Mouse (Mus musculus): ENCODE measurements around the gene Brd1.
A peak's percentile ranks its signal among the peaks of the same experiment; 100 is the strongest.
"Not testable (repeated sequence)": the region's sequence is repeated elsewhere in the genome, so short reads cannot be mapped to it uniquely, and the experiment has no call there.

Gene Brd1

GRCm38 (mm10) chr15:88733834-88734571 is at the start of gene Brd1:
TSS of gene Brd1 (minus strand) at chr15:88734233.
- DNase-seq (ENCODE audit: low spot score in 2 of 2): peak; percentile 84 to 89

- DNase-seq (ENCODE audit: low spot score in 2 of 2): not testable (repeated sequence)
These were observed 40.6 kb upstream of the Brd1 start for GRCm38 (mm10) chr15:88774630-88775029.

- DNase-seq (ENCODE audit: low spot score in 2 of 2): no peak
These were observed 34.5 kb upstream of the Brd1 start for GRCm38 (mm10) chr15:88768537-88768936.

GRCm38 (mm10) chr15:88766139-88766538 is 32.1 kb upstream of the Brd1 start:
- not testable (repeated sequence) for DNase-seq (ENCODE audit: low spot score in 2 of 2)

- no peak for DNase-seq (ENCODE audit: low spot score in 2 of 2)
These were observed 27.5 kb upstream of the Brd1 start for GRCm38 (mm10) chr15:88761551-88761950.

GRCm38 (mm10) chr15:88758061-88758460 is 24.0 kb upstream of the Brd1 start:
- no peak for DNase-seq (ENCODE audit: low spot score in 2 of 2)

- no peak for DNase-seq (ENCODE audit: low spot score in 2 of 2)
These were observed 21.7 kb upstream of the Brd1 start for GRCm38 (mm10) chr15:88755761-88756160.

- no peak for DNase-seq (ENCODE audit: low spot score in 2 of 2)
These were observed 20.9 kb upstream of the Brd1 start for GRCm38 (mm10) chr15:88754896-88755295.

GRCm38 (mm10) chr15:88752403-88752733 is 18.3 kb upstream of the Brd1 start:
- no peak for DNase-seq (ENCODE audit: low spot score in 2 of 2)

- peak; percentile 48 to 49 for DNase-seq (ENCODE audit: low spot score in 2 of 2)
These were observed 17.8 kb upstream of the Brd1 start, which contains the start of gene Zbed4 for GRCm38 (mm10) chr15:88751564-88752402. TSS of gene Zbed4 (plus strand) at chr15:88751660.

- DNase-seq (ENCODE audit: low spot score in 2 of 2): peak; percentile 99
These were observed 16.9 kb upstream of the Brd1 start for GRCm38 (mm10) chr15:88750677-88751563.

- DNase-seq (ENCODE audit: low spot score in 2 of 2): no peak
These were observed 16.0 kb upstream of the Brd1 start for GRCm38 (mm10) chr15:88750032-88750431.

GRCm38 (mm10) chr15:88749617-88750016 is 15.6 kb upstream of the Brd1 start:
- DNase-seq (ENCODE audit: low spot score in 2 of 2): not testable (repeated sequence)

- no peak for DNase-seq (ENCODE audit: low spot score in 2 of 2)
These were observed 11.9 kb upstream of the Brd1 start for GRCm38 (mm10) chr15:88745926-88746325.

GRCm38 (mm10) chr15:88745347-88745746 is 11.3 kb upstream of the Brd1 start:
- no peak for DNase-seq (ENCODE audit: low spot score in 2 of 2)

GRCm38 (mm10) chr15:88743371-88743770 is 9.3 kb upstream of the Brd1 start:
- DNase-seq (ENCODE audit: low spot score in 2 of 2): not testable (repeated sequence)

GRCm38 (mm10) chr15:88741366-88741765 is 7.3 kb upstream of the Brd1 start:
- DNase-seq (ENCODE audit: low spot score in 2 of 2): no peak

- DNase-seq (ENCODE audit: low spot score in 2 of 2): no peak
These were observed 4.4 kb upstream of the Brd1 start for GRCm38 (mm10) chr15:88738466-88738865.

GRCm38 (mm10) chr15:88736166-88736565 is 2.1 kb upstream of the Brd1 start:
- DNase-seq (ENCODE audit: low spot score in 2 of 2): no peak

GRCm38 (mm10) chr15:88733041-88733751 is 837 bp downstream of the Brd1 start:
- DNase-seq (ENCODE audit: low spot score in 2 of 2): peak; percentile 76

- no peak for DNase-seq (ENCODE audit: low spot score in 2 of 2)
These were observed 1.5 kb downstream of the Brd1 start for GRCm38 (mm10) chr15:88732405-88733020.

Data from right cerebral cortex, postnatal 10 days (tissue).